Mouse (Mus musculus): Measurements from ENCODE around the gene Lin54. TPM values are rescaled to one million over a fixed set of nuclear protein-coding genes. Genes with fewer than 3 reads are reported as not detected.
"Not testable (repeated sequence)": the region's sequence is repeated elsewhere in the genome, so short reads cannot be mapped to it uniquely, and the experiment has no call there.

The Lin54 gene
- total RNA-seq, 2 experiments from 2014 or later, result 18.0 to 19.5 TPM

DNA sequence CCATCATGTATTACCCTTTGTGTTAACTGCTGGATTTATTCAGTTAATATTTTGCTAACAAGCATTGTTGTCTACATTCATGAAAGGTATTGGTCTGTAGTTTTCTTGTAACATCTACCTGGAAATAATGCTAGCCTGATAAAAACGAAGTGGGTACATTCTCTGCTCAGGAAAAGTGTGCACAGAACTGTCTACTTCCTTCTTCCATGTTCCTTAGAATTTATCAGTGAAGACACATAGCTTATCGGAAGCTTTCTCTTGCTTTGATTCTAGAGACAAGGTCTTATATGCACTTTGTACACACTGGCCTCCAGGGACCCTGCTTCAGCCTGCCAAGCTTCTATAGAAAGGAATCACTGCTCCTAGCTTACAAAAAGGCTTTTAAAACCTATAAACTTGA is 11.1 kb downstream of the Lin54 start:
- DNase-seq (ENCODE audit: low spot score in 2 of 2), result no peak

DNA sequence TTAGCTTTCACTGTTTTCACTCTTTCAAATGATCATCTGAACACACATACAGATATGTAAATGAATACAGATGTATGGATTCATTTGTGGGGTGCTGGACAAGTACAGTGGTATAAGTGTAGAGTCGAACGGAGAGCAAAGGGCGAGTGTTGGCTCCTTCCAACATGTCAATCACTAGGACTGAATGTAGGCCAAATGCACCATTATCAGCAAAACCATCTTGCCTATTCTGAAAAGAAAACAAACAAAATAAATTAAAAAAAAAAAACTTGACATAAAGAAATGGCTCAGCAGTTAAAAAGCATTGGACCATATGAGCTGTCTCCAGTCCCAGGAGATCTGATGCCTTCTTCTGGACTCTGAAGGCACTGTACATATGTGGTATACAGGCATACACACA is 12.2 kb downstream of the Lin54 start:
- no peak for DNase-seq (ENCODE audit: low spot score in 2 of 2)

DNA sequence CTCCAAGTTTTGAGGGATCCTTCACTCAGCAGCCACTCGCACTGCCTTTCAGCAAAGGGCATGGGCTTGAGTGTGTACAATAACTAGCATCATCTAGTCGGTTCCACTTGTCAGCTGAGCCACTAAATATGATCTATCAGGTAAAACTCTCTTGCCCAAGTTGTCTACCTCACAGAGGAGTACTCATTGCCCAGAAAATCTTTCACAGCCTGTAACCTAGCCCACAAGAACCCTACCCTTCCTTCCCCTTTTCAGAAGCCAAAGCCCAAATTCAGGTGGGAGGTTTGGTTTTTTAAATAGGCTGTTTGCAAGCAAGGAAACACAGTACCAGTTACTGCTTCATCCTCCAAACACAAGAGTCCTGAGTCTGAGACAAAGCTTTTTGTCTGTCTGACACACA is 13.3 kb downstream of the Lin54 start:
- DNase-seq (ENCODE audit: low spot score in 2 of 2), result no peak

DNA sequence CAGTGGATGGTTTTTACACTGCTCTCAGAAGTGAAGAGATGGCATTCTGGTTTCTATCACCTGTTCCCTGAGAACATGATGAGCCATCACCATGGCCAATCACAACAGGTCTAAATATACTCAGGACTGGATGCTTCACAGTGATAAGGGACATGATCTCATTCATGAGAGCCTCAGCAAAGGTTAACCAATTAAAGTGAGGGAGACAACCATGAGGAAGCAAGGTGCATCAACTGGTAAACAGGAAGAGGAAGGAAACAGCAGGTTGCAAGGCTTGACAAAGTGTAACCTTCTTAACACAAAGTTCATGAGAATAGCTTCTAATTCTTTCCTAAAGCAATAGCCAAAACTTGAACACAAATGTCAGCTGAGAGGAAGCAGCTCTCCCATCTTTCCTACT is 16.9 kb downstream of the Lin54 start:
- DNase-seq (ENCODE audit: low spot score in 2 of 2), result no peak

DNA sequence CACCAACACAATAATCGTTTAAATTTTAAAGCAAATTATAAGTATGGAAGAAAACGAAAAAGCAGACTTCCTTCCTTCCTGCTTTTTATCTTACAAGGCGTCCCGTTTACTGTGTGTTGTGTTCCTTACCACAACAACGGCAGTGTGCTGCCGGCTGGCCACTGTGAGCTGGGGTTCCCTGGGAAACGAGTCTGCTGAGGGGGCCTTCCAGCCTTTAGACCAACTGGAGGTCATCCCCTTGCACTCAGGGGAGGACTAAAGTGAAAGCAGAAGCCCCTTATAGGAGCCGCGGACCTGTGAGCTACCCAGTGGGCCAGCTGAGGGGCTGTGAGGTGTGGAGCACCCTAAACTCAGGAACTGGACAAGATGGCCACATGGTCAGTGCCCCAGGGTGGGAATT is 22.8 kb downstream of the Lin54 start:
- DNase-seq (ENCODE audit: low spot score in 2 of 2), result no peak

DNA sequence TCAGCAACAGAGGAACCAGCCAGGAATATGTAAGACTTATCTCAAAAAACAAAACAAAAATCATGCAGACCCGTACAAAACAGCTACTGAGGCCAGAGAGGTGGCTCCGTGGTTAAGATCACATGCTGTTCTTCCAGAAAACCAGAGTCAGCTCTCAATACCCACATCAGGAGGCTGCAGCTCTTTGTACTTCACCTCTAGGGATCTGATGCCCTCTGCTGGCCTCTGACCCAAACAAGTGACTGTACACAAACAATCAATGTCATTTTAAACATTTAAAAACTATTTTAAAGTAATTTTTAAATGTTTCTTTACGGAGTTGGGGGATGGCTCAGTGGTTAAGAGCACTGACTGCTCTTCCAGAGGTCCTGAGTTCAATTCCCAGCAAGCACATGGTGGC is 24.1 kb downstream of the Lin54 start:
- no peak for DNase-seq (ENCODE audit: low spot score in 2 of 2)

DNA sequence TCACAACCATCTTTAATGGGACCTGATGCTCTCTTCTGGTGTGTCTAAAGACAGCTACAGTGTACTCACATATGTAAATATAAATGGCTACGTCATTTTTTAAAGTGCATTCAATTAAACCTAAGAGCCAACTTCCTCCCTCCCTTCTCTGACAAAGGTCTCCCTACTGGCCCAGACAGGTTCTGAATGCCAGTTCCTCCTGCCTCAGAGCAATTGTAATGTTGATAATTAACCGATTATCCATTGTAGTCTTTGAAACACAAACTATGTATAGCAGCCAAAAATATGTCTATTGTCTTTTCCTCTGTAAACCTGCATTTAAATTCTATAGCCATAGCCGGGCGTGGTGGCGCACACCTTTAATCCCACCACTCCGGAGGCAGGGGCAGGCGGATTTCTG is 33.1 kb downstream of the Lin54 start:
- DNase-seq (ENCODE audit: low spot score in 2 of 2), result no peak

DNA sequence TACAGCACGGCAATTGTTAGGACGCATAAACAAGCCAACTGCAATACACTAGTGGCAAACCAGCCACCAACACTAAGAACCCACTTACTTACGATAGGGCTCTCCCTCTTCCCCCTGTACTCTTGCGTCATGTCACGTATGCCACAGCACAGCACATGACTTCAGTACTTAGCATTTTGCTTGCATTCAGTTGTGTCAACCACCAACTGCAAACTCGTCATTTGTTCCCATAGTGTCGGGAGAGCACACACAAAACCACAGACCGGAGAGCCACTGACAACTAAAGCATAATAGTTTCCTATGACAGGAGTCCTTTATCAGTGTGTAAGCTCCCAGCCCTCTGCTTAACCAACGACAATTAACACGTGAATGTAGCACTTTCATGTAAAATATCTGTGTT is 33.8 kb downstream of the Lin54 start:
- DNase-seq (ENCODE audit: low spot score in 2 of 2), result no peak

DNA sequence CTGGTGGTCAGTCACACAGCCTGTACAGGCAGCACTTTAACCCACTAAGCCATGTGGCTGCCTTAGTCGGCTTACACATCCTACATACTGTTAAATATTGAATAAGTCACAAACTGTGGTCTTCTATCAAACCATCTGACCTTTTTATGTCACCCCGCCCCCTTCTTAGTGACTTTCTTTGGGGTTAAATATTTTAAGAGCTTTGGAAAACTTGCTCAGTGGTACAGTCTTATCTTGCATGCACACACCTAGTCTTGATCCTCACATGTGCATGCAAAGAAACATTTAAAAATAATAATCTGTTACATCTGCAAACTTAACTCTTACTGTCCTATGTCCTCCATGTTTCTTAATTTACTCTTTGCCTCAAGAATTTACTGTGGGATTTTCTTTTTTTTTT is 38.1 kb downstream of the Lin54 start:
- no peak for DNase-seq (ENCODE audit: low spot score in 2 of 2)

DNA sequence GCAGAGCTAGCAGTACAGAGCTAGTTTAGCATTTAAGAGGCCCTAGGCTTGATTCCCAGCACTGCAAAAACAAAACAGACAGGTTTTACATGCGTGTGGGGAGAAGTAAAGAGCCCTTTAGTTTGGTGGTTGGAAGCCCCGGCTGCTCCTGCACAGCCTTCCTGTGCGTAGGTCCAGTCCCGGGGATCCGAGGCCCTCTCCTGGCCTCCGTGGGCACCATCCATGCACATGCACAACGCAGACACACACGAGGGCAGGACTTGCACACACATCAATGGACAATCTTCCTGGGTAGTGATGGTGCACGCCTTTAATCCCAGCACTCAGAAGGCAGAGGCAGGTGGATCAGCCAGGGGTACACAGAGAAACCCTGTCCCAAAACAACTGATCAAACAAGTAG is 38.9 kb downstream of the Lin54 start:
- no peak for DNase-seq (ENCODE audit: low spot score in 2 of 2)

DNA sequence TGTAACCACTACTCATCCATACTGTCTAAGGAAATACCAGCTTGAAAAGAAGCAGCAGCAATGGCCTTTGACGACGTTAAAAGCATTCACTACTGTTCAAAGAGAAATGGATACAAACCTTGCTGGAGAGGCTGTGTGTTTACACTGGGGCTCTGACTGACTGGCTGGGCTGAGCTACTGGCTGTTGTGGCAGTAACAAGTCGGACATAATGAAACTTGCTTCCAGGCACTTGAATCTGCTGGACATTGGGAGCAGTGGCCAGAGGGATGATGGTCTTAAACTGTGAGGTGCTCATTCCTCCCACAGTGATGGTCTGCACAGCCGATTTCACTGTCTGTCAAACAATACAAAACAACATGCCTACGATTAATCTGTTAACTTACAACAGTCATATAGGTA is 41.0 kb downstream of the Lin54 start:
- no peak for DNase-seq (ENCODE audit: low spot score in 2 of 2)

DNA sequence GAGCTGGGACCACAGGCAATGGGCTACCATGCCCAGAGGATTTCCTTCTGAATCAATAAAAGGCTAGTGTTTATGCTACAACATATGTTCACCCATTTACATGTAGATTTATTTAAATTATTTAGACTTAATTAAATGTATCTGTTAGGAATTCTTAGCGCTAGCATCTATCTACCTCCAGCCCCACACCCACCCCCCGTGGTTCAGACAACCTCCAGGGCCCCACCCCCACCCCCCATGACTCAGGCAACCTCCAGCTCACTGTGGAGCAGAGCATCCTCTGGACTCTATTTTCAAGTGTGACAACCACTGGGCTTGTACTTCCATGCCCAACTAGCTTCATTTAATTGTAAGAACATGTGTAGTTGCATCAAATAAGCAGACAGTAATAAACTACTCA is 48.6 kb downstream of the Lin54 start:
- no peak for DNase-seq (ENCODE audit: low spot score in 2 of 2)

DNA sequence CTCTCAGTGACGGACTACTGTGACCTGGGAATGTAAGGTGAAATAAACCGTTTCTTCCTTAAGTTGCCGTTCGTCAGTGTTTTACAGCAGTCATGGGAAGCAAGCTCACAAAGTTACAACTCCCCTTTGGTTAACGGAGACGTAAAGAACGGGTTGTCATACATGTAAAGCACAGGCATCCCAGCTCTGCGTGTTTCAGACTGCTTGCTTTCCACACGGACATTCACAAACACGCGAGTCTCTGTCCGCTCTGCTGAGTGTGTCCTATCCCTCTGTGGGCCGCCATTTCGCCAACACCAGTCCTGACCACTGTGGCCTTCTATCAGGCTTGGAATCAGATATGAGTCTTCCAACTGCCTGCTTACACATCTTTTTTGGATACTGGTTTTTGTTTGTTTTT is 61.6 kb downstream of the Lin54 start:
- no peak for DNase-seq (ENCODE audit: low spot score in 2 of 2)

DNA sequence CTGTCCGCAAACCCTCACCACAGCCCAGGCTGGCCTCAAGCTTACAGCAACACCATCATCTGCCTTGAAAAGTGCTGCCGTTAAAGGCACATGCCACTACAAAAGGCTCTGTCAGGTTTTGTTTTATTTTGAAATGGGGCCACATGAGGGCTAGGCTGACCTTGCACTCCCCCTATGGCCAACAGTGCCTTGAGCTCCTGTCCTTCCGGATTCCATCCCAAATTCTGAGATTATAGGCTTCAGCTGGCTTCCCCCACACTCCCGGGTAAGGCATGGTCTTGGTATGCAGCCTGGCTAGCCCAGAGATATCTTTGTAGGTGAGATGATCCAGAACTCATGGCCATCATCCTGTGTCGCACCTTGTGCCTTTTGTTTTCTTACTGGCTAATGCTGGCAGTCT is 62.5 kb downstream of the Lin54 start:
- no peak for DNase-seq (ENCODE audit: low spot score in 2 of 2)

DNA sequence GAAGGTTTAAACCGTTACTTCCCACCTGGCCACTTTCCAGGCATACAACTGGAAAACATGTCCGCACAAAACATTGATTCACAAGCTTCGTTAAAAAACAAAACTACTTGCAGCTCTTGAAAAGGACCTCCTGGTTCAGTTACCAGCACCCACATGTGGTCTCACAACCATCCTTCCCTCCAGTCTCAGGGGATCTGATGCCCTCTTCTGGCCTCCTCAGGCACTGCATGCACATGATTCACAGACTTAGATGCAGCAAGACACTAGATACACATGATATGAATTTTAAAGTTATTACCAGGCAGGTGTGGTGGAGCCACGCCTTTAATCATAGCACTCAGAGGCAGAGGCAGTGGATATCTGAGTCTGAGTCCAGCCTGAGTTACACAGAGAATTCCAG is 63.4 kb downstream of the Lin54 start:
- DNase-seq (ENCODE audit: low spot score in 2 of 2), result no peak

DNA sequence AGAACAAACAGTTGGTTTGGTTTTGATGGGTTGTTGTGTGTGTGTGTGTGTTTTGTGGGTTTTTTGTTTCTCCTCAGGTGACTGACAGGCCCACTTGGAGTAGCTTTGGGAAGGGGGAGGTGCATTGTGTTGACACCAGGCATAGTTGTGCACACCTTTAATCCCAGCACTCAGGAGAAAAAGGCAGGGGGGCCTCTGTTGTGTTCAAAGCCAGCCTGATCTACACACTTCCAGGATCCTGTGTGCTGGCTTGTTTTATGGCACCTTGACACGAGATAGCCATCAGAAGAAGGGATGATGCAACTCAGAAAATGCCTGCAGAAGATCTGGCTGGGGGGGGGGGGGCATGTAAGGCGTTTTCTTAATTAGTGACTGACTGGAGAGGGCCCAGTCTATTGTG is 69.5 kb downstream of the Lin54 start:
- no peak for DNase-seq (ENCODE audit: low spot score in 2 of 2)

DNA sequence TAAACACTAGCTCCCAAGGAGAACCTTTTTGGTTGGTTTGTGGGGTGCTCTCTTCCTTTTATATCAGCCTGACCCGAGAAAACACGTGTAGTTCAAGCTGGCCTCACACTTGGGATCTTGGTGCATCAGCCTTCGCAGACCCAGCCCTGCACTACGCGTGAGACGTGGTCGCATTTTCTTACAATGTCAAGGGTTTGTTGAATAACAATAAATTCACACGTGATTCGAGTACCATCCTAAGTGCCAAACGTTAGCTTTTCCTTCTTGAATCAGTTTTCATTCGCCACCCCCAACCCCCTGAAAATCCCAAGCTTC is 70.4 kb downstream of the Lin54 start:
- no peak for DNase-seq (ENCODE audit: low spot score in 2 of 2)

DNA sequence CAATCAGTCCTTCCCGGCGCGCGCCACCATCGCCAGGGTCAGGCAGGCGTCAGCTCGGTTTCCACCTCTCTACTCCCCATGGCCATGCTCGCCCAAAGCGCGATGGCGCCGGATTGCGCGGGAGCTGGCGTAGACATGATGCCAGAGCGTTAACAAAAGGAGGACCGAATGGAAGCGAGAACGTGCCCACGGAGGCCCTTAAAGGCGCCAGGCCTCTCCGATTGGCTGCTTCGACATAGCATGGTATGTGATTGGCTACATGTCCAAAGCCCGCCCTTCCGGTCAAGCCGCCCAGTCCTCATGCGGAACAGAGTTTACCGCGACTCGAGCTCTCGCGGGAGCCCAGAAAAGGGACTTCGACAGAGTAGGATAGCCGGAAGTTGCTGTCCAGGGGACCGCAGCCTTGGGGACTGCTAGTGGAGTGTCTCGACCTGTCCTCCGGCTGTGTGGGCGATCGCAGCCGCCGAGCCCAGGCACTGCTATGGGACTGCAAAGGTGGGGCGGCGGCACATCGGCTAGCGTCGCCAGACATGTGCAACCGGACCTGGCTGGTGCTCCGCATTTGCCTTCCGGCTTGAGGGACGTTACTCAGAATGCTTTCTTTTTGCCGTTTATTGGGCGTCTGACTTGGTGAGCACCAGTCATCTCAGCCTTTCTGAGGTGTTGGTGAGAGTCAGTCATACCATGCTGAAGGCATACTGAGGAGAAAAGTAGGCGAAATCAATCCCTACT is 70.9 kb downstream of the Lin54 start:
- peak; percentile 91 to 96 for DNase-seq (ENCODE audit: low spot score in 2 of 2)

DNA sequence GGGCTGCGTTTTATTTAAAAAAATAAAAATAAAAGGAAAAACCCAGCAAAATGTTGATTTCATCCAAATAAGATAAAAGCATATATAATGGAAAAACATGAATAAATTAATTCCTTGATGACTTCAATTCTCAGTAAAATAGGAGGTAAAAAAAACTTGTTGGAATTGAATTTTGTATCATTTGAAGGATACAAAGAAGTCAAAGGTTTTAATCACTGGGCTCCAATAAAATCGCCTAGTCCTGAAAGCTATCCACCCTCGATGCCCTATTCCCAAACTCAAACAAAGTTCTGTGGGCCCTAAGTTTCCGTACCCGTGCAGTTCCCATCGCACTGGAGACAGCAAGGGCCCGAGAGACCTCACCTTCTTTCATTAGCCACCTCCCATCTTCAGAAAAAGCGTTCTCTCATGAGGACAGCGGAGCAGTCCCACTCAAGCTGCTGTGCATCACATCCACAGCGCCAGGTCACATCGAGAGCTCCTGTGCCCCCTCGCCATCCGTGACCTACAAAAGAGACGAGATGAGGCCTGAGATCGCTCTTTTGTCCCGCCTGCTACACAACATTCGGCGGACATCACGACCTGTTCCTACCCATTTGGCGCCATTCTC is 71.6 kb downstream of the Lin54 start:
- no peak for DNase-seq (ENCODE audit: low spot score in 2 of 2)

DNA sequence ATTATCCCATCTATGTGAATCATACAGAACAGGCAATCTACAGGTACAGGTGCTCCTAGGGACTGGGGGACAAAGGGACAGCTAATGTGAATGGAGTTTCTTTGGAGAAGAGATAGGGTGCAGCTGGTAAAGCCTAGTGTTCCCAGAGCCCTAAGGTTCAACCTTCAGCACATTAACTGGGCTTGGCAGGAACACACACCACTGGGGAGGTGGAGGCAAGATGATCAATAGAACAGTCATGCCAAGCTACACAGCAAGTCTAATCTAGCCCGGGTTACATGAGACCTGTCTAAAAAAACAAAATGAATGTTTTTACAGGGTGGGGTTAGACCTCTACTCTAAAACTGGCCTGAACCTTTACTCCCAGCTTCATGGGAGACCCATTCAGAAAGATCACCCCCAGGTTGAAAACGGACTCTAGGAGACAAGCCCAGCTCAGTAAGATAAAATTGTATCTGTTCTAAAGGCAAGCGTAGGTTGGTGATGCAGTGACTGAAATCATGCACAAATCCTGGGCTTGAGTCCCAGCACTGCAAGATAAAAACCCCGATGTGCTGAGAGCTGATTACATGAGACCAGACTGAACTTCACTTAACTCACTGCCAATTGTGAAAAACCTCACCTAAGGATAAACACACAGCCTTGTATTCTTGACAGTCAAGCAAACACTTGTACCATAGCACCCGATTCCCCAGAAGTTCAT is 72.3 kb downstream of the Lin54 start:
- DNase-seq (ENCODE audit: low spot score in 2 of 2), result peak; percentile 24 to 60

DNA sequence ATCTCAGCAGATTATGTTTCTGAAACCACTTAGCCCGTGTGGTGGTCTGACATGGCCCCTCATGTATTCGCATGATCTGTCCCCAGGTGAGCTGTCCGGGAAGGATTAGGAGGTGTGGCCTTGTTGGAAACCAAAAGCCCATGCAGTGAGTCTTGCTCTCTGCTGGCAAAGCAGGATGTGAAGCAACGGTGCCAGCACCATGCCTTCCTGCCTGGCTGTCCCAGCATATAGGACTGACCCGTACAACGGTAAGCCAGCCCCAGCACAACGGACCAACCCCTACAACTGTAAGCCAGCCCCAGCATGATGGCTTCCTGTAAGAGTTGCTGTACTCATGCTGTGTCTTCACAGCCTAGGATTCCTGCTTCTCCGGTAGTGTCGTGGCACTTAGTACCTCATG is 73.2 kb downstream of the Lin54 start:
- no peak for DNase-seq (ENCODE audit: low spot score in 2 of 2)

DNA sequence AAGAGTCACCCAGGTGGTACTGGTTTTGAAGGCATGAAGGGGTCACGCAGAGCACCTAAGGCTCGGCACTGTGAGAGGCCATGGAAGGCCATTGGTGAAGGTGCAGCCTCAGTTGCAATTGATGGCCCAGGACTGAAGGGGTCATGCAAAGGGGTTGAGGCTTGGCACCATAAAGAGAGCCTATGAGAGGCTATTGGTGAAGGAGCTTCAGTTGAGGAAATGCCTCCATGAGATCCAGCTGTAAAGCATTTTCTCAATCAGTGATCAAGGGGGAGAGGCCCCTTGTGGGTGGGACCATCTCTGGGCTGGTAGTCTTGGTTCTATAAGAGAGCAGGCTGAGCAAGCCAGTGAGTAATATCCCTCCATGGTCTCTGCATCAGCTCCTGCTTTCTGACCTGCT is 74.6 kb downstream of the Lin54 start:
- not testable (repeated sequence) for DNase-seq (ENCODE audit: low spot score in 2 of 2)

DNA sequence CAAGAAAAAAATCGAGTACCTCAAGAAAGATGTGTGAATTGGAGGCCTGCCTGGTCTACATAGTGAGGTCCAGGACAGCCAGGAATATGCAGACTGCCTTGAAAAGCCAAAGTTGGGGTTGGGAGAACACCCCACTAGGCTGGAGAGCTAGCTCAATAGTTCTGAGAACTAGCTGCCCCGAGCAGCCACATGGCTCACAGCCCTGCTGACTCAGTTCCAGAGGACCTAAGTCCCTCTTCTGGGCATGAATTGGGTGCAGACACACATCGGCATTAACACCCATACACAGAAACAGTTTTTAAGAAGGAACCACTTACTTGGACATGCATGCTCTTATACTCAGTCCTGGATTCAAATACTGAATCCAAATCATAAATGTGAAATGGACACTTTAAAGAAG is 76.2 kb downstream of the Lin54 start:
- DNase-seq (ENCODE audit: low spot score in 2 of 2), result no peak
